Mouse (Mus musculus) spleen, adult 2 months (tissue): ENCODE data around the gene Mpv17l2.

Source experiments
- CTCF ChIP-seq: fragments of 200-500 bp; IDR thresholded peaks from 2 replicates; pipeline ENCODE4 v1.5.1; 2011; ENCODE audit warnings: mild to moderate bottlenecking, inconsistent platforms; ENCODE audit not compliant: insufficient read depth, insufficient read length, insufficient replicate concordance; ENCODE audit errors: extremely low read depth
- POLR2A ChIP-seq: fragments of 200-500 bp; IDR thresholded peaks from 2 replicates; pipeline ENCODE4 v1.6.1; 2011; ENCODE audit warnings: low read depth, low read length, inconsistent platforms

GRCm38 (mm10) chr8:70768231-70768776 is 7.6 kb upstream of the Mpv17l2 start:
- TF ChIP-seq CTCF (no peak), POLR2A (no peak)
